Mouse (Mus musculus): ENCODE results near the gene Tyw1. TPM values are rescaled to one million over a fixed set of nuclear protein-coding genes. Genes with fewer than 3 reads are reported as not detected.

Tyw1 gene
- polyA plus RNA-seq, 1 experiment = 23.6 TPM

GRCm38 (mm10) chr5:130331206-130331605 lies 75.8 kb downstream of the Tyw1 start:
- no peak for TF ChIP-seq POLR2AphosphoS2 (IDR thresholded peaks at IDR 0.05; ENCODE audit: insufficient read length, low read depth)
- TF ChIP-seq USF1 (IDR thresholded peaks at IDR 0.05; ENCODE audit: low read depth) = no peak
- no peak for TF ChIP-seq CEBPB (IDR thresholded peaks at IDR 0.05; ENCODE audit: insufficient read depth, poor library complexity, severe bottlenecking)
- TF ChIP-seq TCF3 (IDR thresholded peaks at IDR 0.05; ENCODE audit: insufficient read length, low read depth) = no peak
- TF ChIP-seq REST (IDR thresholded peaks at IDR 0.05; ENCODE audit: insufficient read depth, insufficient read length) = no peak
- no peak for TF ChIP-seq TCF12 (IDR thresholded peaks at IDR 0.05; ENCODE audit: insufficient read depth, poor library complexity, severe bottlenecking)
- TF ChIP-seq E2F4 (IDR thresholded peaks at IDR 0.05; ENCODE audit: insufficient read depth) = no peak
- no peak for TF ChIP-seq SRF (IDR thresholded peaks at IDR 0.05; ENCODE audit: control insufficient read depth, insufficient read length, low read depth)
- TF ChIP-seq POLR2A (IDR thresholded peaks at IDR 0.05; ENCODE audit: insufficient read length, low read depth) = no peak
- TF ChIP-seq MYOG (IDR thresholded peaks at IDR 0.05; ENCODE audit: control insufficient read depth in 1 of 3, insufficient read depth in 1 of 3, insufficient read length in 2 of 3, low read depth in 2 of 3) = no peak
- no peak for TF ChIP-seq MAX (IDR thresholded peaks at IDR 0.05; ENCODE audit: low read depth)
- TF ChIP-seq MYOD1 (IDR thresholded peaks at IDR 0.05; ENCODE audit: control insufficient read depth in 1 of 3, insufficient read length in 2 of 3, low read depth in 2 of 3) = no peak
- H3ac ChIP-seq (ENCODE audit: control insufficient read depth, insufficient read length) = no peak overlapping the region
- H3K4me3 ChIP-seq = no peak overlapping the region
- no peaks in the 10 kb centered on the region for H3K79me2 ChIP-seq (ENCODE audit: control insufficient read depth, insufficient read depth)
- no peaks in the 10 kb centered on the region for H3K27me3 ChIP-seq (ENCODE audit: control insufficient read depth, insufficient read depth, insufficient read length)
- H3K36me3 ChIP-seq (ENCODE audit: control insufficient read depth, insufficient read depth) = no peaks in the 10 kb centered on the region
- no peak overlapping the region for H3K4me2 ChIP-seq (ENCODE audit: low read depth)

- no peaks in the 10 kb centered on the region for H3K36me3 ChIP-seq (ENCODE audit: control insufficient read depth, insufficient read depth)
- H3K4me2 ChIP-seq (ENCODE audit: low read depth) = no peak overlapping the region
- H3K27me3 ChIP-seq (ENCODE audit: control insufficient read depth, insufficient read depth, insufficient read length) = no peaks in the 10 kb centered on the region
- no peak overlapping the region for H3K4me3 ChIP-seq
- H3K79me2 ChIP-seq (ENCODE audit: control insufficient read depth, insufficient read depth) = no peaks in the 10 kb centered on the region
- no peak for TF ChIP-seq POLR2A (IDR thresholded peaks at IDR 0.05; ENCODE audit: insufficient read length, low read depth)
- TF ChIP-seq MYOD1 (IDR thresholded peaks at IDR 0.05; ENCODE audit: control insufficient read depth in 1 of 3, insufficient read length in 2 of 3, low read depth in 2 of 3) = no peak
- no peak for TF ChIP-seq TCF12 (IDR thresholded peaks at IDR 0.05; ENCODE audit: insufficient read depth, poor library complexity, severe bottlenecking)
- no peak for TF ChIP-seq MAX (IDR thresholded peaks at IDR 0.05; ENCODE audit: low read depth)
- TF ChIP-seq POLR2AphosphoS2 (IDR thresholded peaks at IDR 0.05; ENCODE audit: insufficient read length, low read depth) = no peak
- no peak for TF ChIP-seq SRF (IDR thresholded peaks at IDR 0.05; ENCODE audit: control insufficient read depth, insufficient read length, low read depth)
- TF ChIP-seq CEBPB (IDR thresholded peaks at IDR 0.05; ENCODE audit: insufficient read depth, poor library complexity, severe bottlenecking) = no peak
- no peak for TF ChIP-seq MYOG (IDR thresholded peaks at IDR 0.05; ENCODE audit: control insufficient read depth in 1 of 3, insufficient read depth in 1 of 3, insufficient read length in 2 of 3, low read depth in 2 of 3)
- no peak for TF ChIP-seq REST (IDR thresholded peaks at IDR 0.05; ENCODE audit: insufficient read depth, insufficient read length)
- no peak for TF ChIP-seq USF1 (IDR thresholded peaks at IDR 0.05; ENCODE audit: low read depth)
- TF ChIP-seq TCF3 (IDR thresholded peaks at IDR 0.05; ENCODE audit: insufficient read length, low read depth) = no peak
- no peak for TF ChIP-seq E2F4 (IDR thresholded peaks at IDR 0.05; ENCODE audit: insufficient read depth)
- no peak overlapping the region for H3ac ChIP-seq (ENCODE audit: control insufficient read depth, insufficient read length)
Observed at GRCm38 (mm10) chr5:130333566-130333965, 78.1 kb downstream of the Tyw1 start.

- no peak overlapping the region for H3K4me3 ChIP-seq
- no peak overlapping the region for H3K4me2 ChIP-seq (ENCODE audit: low read depth)
- no peak for TF ChIP-seq CEBPB (IDR thresholded peaks at IDR 0.05; ENCODE audit: insufficient read depth, poor library complexity, severe bottlenecking)
- TF ChIP-seq SRF (IDR thresholded peaks at IDR 0.05; ENCODE audit: control insufficient read depth, insufficient read length, low read depth) = no peak
- no peak for TF ChIP-seq REST (IDR thresholded peaks at IDR 0.05; ENCODE audit: insufficient read depth, insufficient read length)
- no peak for TF ChIP-seq MAX (IDR thresholded peaks at IDR 0.05; ENCODE audit: low read depth)
- TF ChIP-seq MYOD1 (IDR thresholded peaks at IDR 0.05; ENCODE audit: control insufficient read depth in 1 of 3, insufficient read length in 2 of 3, low read depth in 2 of 3) = no peak
- no peak for TF ChIP-seq TCF3 (IDR thresholded peaks at IDR 0.05; ENCODE audit: insufficient read length, low read depth)
- no peak for TF ChIP-seq USF1 (IDR thresholded peaks at IDR 0.05; ENCODE audit: low read depth)
- TF ChIP-seq TCF12 (IDR thresholded peaks at IDR 0.05; ENCODE audit: insufficient read depth, poor library complexity, severe bottlenecking) = no peak
- TF ChIP-seq E2F4 (IDR thresholded peaks at IDR 0.05; ENCODE audit: insufficient read depth) = no peak
- no peak for TF ChIP-seq POLR2AphosphoS2 (IDR thresholded peaks at IDR 0.05; ENCODE audit: insufficient read length, low read depth)
- TF ChIP-seq POLR2A (IDR thresholded peaks at IDR 0.05; ENCODE audit: insufficient read length, low read depth) = no peak
- TF ChIP-seq MYOG (IDR thresholded peaks at IDR 0.05; ENCODE audit: control insufficient read depth in 1 of 3, insufficient read depth in 1 of 3, insufficient read length in 2 of 3, low read depth in 2 of 3) = no peak
- H3K27me3 ChIP-seq (ENCODE audit: control insufficient read depth, insufficient read depth, insufficient read length) = no peaks in the 10 kb centered on the region
- no peak overlapping the region for H3ac ChIP-seq (ENCODE audit: control insufficient read depth, insufficient read length)
- H3K36me3 ChIP-seq (ENCODE audit: control insufficient read depth, insufficient read depth) = no peaks in the 10 kb centered on the region
- H3K79me2 ChIP-seq (ENCODE audit: control insufficient read depth, insufficient read depth) = no peaks in the 10 kb centered on the region
Observed at GRCm38 (mm10) chr5:130333971-130334370, 78.6 kb downstream of the Tyw1 start.

DNA sequence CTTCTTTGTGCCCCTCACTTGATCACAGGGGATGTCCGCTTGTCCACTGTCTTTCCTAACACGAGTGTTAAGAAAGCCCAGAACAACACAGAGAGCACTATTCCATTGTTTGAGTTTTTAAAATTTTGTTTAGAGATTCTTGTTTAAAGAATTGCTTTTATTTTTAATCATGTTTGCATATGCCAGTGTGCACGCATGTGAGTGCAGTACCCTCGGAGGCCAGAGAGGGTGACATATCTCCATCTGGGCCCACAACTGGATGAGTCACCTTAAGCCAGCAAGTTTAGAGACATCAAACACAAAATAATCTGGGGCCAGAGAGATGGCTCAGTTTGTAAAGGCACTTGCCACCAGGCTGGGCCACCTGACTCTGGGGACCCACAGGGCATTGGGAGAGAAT lies 80.0 kb downstream of the Tyw1 start:
- TF ChIP-seq REST (IDR thresholded peaks at IDR 0.05; ENCODE audit: insufficient read depth, insufficient read length) (no peak), E2F4 (IDR thresholded peaks at IDR 0.05; ENCODE audit: insufficient read depth) (no peak), POLR2A (IDR thresholded peaks at IDR 0.05; ENCODE audit: insufficient read length, low read depth) (no peak), TCF3 (IDR thresholded peaks at IDR 0.05; ENCODE audit: insufficient read length, low read depth) (no peak), USF1 (IDR thresholded peaks at IDR 0.05; ENCODE audit: low read depth) (no peak), CEBPB (IDR thresholded peaks at IDR 0.05; ENCODE audit: insufficient read depth, poor library complexity, severe bottlenecking) (no peak), MAX (IDR thresholded peaks at IDR 0.05; ENCODE audit: low read depth) (no peak), POLR2AphosphoS2 (IDR thresholded peaks at IDR 0.05; ENCODE audit: insufficient read length, low read depth) (no peak), TCF12 (IDR thresholded peaks at IDR 0.05; ENCODE audit: insufficient read depth, poor library complexity, severe bottlenecking) (no peak), SRF (IDR thresholded peaks at IDR 0.05; ENCODE audit: control insufficient read depth, insufficient read length, low read depth) (no peak), MYOG (IDR thresholded peaks at IDR 0.05; ENCODE audit: control insufficient read depth in 1 of 3, insufficient read depth in 1 of 3, insufficient read length in 2 of 3, low read depth in 2 of 3) (no peak), MYOD1 (IDR thresholded peaks at IDR 0.05; ENCODE audit: control insufficient read depth in 1 of 3, insufficient read length in 2 of 3, low read depth in 2 of 3) (no peak)
- H3K4me2 ChIP-seq (ENCODE audit: low read depth) = no peak overlapping the region
- no peaks in the 10 kb centered on the region for H3K79me2 ChIP-seq (ENCODE audit: control insufficient read depth, insufficient read depth)
- no peaks in the 10 kb centered on the region for H3K36me3 ChIP-seq (ENCODE audit: control insufficient read depth, insufficient read depth)
- H3K27me3 ChIP-seq (ENCODE audit: control insufficient read depth, insufficient read depth, insufficient read length) = no peaks in the 10 kb centered on the region
- no peak overlapping the region for H3K4me3 ChIP-seq
- H3ac ChIP-seq (ENCODE audit: control insufficient read depth, insufficient read length) = no peak overlapping the region

All from myocyte (in vitro differentiated cells).